Mouse (Mus musculus): ENCODE results near the gene Ctnnbl1.

- TF ChIP-seq CTCF (IDR thresholded peaks at IDR 0.05; ENCODE audit: borderline replicate concordance, extremely low read depth, insufficient read depth, insufficient read length) (no peak), POLR2A (IDR thresholded peaks at IDR 0.05; ENCODE audit: borderline replicate concordance, extremely low read depth, insufficient read depth, insufficient read length, poor library complexity, severe bottlenecking) (no peak)
These were observed 22.5 kb downstream of the Ctnnbl1 start for GRCm38 (mm10) chr2:157759717-157760116.
